Mouse (Mus musculus) small intestine, adult 2 months (tissue): ENCODE measurements around the gene Nup107.

ENCODE experiments used
- CTCF ChIP-seq: fragments of 200-500 bp; IDR thresholded peaks from 2 replicates; pipeline ENCODE4 v1.5.1; 2012; ENCODE audit warnings: low read depth, mild to moderate bottlenecking, control low read depth, inconsistent platforms, low read length, moderate library complexity, mixed read lengths; ENCODE audit not compliant: insufficient replicate concordance, insufficient read length; ENCODE audit errors: extremely low read depth
- POLR2A ChIP-seq: fragments of 200-500 bp; IDR thresholded peaks from 2 replicates; pipeline ENCODE4 v1.6.1; 2012; ENCODE audit warnings: low read depth, mild to moderate bottlenecking, control low read depth, inconsistent platforms, low read length, moderate library complexity

DNA sequence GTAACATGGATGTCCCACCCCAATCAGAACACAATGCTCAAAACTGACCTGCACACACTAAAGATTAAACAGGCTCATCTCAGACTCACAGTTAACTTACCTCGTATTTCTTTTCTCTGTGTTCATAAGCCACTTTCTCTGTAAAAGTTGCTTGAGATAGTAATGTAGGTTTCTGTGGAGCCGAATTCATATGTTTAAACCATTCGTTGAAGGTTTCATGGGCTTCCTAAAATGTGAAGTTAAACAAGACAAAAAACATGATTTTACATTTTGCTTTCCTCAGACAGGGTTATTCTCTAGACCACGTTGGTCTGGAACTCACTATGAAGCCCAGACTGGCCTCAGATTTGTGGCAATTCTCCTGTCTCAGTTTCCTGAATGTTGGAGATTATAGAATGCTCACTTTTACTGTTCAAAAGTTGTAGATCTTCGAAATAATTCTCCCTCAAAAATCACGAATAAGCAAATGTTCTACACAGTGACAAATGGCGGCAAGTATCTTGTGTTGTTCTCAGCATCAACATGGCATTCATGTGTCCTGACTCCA is 34.6 kb downstream of the Nup107 start:
- no peak for TF ChIP-seq POLR2A
- no peak for TF ChIP-seq CTCF
